Mouse (Mus musculus) heart, adult 8-10 months (tissue): ENCODE data around the gene Inpp4a. TPM values are rescaled to one million over a fixed set of nuclear protein-coding genes. Genes with fewer than 3 reads are reported as not detected.
A peak's percentile ranks its signal among the peaks of the same experiment; 100 is the strongest.

Experiments used
- DNase-seq: peaks from one replicate; pipeline ENCODE4 v3.0.0; 2022; ENCODE audit warnings: low spot score
- total RNA-seq, 4 experiments: library from RNA; stranded (reverse); gene quantifications; 2 replicates each; pipeline ENCODE4 v1.2.4; 2022

Inpp4a gene
- total RNA-seq, 4 experiments from 2014 or later = 19.2 to 24.3 (median 22.6) TPM

DNA sequence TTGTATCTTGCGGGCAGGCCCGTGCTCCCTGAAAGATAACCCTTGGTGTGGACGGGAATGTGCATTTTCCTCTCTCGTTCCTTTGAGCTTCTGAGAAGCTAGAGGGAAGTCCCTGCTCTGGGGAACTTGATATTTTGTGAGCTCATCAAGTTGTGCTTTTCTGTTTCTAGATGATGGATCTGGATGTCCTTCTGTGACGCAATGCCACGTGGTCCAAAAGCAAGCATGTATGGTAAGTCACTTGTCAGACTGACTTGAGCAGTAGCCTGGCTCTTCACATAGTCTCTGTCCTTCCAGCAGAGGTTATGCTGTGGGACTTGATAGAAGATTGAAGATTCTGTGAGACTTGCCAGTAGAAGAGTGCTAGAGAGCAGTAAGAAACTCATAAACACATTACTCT, 57.5 kb downstream of the Inpp4a start:
- DNase-seq = no peak

GRCm38 (mm10) chr1:37358621-37359020, 59.0 kb downstream of the Inpp4a start:
- DNase-seq = no peak

- no peak for DNase-seq
Measured at GRCm38 (mm10) chr1:37359395-37360092, 59.9 kb downstream of the Inpp4a start.

- DNase-seq = no peak
Measured at GRCm38 (mm10) chr1:37360781-37361180, 61.1 kb downstream of the Inpp4a start.

DNA sequence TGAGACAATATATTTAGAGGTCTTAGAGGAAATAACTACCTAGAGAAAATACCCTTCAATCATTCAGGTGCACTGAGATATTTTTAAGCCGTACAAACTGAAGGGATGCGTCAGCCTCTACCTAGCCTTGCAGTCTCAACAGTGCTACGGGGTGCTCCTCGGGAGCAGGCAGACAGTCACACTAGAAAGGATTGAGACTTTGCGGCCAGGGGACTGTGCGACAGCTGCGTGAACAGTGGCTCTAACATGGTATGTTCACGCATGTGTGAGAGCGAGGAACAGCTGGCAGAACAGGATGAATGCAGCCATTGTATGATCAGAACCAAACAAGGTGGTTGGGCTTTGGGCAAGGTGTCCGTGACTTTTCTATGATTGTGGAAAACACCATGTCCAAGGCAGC, 63.1 kb downstream of the Inpp4a start:
- no peak for DNase-seq

DNA sequence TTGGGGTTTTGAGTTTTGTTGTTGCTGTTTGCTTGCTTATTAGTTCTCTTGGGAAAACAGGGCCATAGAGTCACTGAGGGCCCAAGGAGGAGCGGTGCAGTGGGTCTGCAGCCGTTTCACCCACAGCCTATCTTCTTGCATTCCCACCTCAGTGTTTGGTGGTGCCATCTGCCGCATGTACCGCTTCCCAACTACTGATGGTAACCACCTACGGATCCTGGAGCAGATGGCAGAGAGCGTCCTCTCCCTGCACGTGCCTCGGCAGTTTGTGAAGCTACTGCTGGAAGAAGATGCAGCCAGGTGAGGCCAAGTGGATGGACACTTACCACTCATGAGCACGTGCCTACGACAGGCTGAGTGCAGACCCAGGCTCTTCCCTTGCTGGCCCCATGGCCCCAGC, 68.5 kb downstream of the Inpp4a start:
- no peak for DNase-seq

GRCm38 (mm10) chr1:37368768-37369385, 69.2 kb downstream of the Inpp4a start:
- no peak for DNase-seq

GRCm38 (mm10) chr1:37376177-37376576, 76.5 kb downstream of the Inpp4a start:
- no peak for DNase-seq

DNA sequence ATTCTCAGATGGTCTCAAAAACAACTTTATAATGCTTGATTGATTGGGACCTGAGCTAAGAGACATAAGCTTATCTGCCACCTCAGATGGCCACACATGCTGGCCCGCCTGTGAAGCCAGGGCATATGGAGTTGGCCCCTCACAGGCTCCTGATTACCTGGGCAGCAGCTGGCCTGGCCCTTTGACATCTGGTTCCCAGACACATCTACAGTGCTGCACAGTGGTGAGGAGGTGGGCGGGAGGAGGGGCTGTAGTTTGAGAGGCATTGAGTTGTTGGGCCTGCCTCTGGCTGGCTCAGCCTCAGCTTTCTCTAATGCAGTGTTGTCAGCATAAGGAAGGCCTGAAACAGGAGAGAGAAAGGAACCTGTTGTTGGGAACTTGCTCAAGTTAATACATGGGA, 77.1 kb downstream of the Inpp4a start:
- DNase-seq = no peak

- no peak for DNase-seq
Measured at GRCm38 (mm10) chr1:37378095-37378494, 78.4 kb downstream of the Inpp4a start.

- no peak for DNase-seq
Measured at GRCm38 (mm10) chr1:37379536-37379935, 79.9 kb downstream of the Inpp4a start.

DNA sequence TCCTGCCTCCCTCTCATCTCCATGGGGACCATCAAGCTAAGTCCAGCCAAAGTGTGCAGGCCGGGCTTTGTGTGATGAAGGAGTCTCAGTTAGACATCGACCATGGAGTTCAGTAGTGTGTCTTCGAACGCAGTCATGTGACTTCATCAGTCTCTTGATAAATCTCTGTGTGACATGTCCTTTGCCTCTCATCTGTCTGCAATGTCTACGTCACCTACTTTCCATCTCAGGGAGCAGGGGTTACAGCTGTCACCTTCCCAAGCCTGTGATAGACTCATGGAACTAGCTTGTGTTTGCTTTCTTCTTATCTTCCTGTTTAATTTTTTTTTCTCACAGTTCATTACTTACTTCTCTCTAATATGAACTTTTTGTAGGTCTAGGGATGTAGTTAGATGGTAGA, 81.2 kb downstream of the Inpp4a start:
- no peak for DNase-seq

DNA sequence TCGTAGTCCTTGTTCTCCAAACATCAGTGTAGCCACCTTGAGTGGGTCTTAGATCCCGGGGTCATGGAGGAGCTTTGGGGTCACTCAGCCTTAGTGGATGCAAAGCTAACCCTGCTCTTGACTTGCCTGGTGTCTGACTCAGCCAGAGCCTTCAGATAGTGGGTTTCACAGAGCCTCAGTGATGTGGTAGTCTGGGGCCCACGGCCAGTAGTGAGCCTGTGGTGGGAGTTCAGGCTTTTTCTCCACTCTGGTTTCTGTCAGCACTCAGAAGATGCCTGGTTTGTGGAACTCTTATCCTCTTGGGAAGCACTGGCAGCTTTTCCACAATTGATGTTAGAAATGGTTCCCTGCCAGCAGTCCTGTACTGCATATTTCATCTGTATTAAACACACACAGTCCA, 84.6 kb downstream of the Inpp4a start:
- DNase-seq = no peak

DNA sequence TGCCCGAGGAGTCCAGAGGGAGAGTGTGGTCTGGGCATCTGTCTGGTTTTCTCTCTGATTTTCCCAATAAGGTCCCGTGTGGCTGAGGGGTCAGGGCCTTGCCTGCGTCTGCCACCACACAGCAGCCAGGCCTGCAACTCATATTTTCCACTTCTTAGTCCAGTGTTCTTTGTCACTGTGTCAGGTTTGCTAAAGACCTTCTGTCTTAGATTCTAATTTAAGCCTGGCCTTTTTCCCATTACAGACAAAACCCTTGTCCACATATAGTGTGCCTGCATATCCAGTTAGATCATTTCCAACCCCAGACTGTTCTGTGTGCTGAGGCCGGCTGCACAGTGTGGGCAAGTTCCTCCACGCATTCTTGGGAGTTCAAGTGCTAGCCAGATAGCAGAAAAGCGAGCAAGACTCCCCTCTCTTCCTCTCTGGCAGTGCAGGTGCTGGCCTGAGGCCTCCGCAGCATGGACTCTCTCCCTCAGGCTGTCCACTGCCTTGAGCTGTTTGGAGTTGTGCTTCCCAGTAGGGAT, 86.8 kb downstream of the Inpp4a start:
- peak; percentile 31 for DNase-seq

- no peak for DNase-seq
Measured at GRCm38 (mm10) chr1:37393174-37393573, 93.5 kb downstream of the Inpp4a start.

- no peak for DNase-seq
Measured at GRCm38 (mm10) chr1:37396481-37396880, 96.8 kb downstream of the Inpp4a start.

DNA sequence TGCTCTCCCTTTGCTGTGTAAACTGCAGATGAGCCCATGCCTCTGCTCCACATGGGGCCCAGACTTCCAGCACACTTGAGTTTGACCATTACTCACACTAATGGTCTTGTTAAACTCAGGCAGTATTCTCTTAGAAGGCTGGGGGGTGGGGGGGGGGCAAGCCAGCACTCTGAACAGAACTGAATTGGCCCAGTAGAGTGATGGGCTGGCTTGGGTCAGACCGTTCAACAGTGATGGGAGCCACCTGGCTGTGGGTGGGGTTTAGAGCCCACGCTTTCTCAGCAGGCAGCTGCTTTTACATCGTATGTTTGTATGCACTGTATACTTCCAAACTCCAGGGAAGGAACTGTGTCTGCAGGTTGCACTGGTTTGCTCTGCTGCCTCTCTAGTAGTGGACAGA, 99.3 kb downstream of the Inpp4a start:
- DNase-seq = no peak

- DNase-seq = no peak
Measured at GRCm38 (mm10) chr1:37399734-37400133, 100.1 kb downstream of the Inpp4a start.

- DNase-seq = peak; percentile 43
Measured at GRCm38 (mm10) chr1:37401687-37402086, 102.0 kb downstream of the Inpp4a start.

DNA sequence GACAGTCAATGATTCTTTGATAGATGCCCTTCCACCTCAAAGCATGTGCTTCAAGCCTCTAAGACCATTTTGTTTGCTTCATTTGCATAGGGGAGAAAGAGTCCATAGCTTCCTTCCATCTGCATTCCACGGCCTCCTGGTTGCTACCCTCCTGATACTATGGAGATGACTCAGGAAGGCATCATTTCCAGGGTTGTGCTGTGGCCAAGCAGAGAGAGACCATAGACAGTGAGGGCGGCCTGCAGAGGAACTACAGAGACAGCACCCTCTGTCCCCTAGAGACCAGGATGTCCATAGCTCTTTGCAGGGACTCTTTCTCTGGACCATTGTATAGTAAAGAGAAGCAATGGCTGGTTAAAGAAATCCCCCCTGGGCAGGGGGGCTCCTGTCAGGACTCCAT, 105.5 kb downstream of the Inpp4a start:
- DNase-seq = no peak

- DNase-seq = no peak
Measured at GRCm38 (mm10) chr1:37407228-37407627, 107.6 kb downstream of the Inpp4a start.

DNA sequence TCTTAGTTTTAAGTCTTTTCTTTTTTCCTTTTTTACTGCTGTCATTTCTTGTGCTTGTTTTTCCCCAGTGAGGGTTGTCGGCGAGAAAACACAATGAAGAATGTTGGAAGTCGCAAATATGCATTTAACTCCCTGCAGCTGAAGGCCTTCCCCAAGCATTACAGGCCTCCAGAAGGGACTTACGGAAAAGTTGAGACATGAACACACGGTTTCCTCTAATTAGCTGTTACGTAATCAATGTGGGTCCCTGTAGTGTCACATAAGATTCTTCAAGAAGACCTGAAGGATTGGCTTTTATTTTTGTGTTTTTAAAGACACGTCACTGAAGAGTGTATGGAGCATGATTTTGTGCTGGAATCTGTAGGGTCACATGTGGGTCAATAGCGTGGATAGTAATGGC, 108.4 kb downstream of the Inpp4a start:
- no peak for DNase-seq

- DNase-seq = no peak
Measured at GRCm38 (mm10) chr1:37408678-37409077, 109.0 kb downstream of the Inpp4a start.
